Mouse (Mus musculus): ENCODE results near the gene Col25a1. TPM values are rescaled to one million over a fixed set of nuclear protein-coding genes. Genes with fewer than 3 reads are reported as not detected.

Col25a1 gene
- polyA plus RNA-seq, 1 experiment: 0.05 TPM

DNA sequence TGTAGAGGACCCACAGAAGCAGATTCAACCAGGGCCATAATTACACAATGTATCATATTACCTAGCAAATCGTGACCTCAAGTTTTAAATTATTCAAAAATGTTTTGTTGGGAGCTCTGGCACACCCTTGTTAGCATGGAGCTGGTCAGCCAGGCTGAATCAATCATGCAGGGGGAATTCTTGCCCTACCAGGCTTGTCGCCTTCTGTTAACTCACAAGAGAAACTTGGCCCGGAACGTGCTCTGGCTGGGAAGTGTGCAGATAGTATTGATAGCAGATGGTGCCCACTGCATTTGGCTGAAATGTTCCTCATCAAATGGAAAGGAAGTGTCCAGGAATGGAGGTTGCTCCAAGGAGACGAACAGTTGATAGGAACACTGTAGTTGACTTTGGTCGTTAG, 158.9 kb downstream of the Col25a1 start:
- Histone ChIP-seq H3K79me2 (ENCODE audit: control insufficient read depth, insufficient read depth) (no peaks in the 10 kb centered on the region), H3ac (ENCODE audit: control insufficient read depth, insufficient read length, low read depth) (no peak overlapping the region), H3K27me3 (ENCODE audit: control insufficient read depth, insufficient read depth, insufficient read length) (no peaks in the 10 kb centered on the region), H3K36me3 (ENCODE audit: control insufficient read depth, insufficient read depth) (no peaks in the 10 kb centered on the region), H3K4me3 (ENCODE audit: insufficient read depth, poor library complexity, severe bottlenecking) (no peak overlapping the region), H3K79me3 (ENCODE audit: low read depth) (no peaks in the 10 kb centered on the region)
- TF ChIP-seq MYOG (IDR thresholded peaks at IDR 0.05; ENCODE audit: control insufficient read depth, extremely low read depth, insufficient read length) (no peak), MAX (IDR thresholded peaks at IDR 0.05) (no peak), USF1 (IDR thresholded peaks at IDR 0.05; ENCODE audit: low read depth) (no peak), FOSL1 (IDR thresholded peaks at IDR 0.05; ENCODE audit: insufficient read depth, low read length, poor library complexity, severe bottlenecking) (no peak), CEBPB (IDR thresholded peaks at IDR 0.05; ENCODE audit: low read depth) (no peak), CTCF (IDR thresholded peaks at IDR 0.05; ENCODE audit: control insufficient read depth, insufficient read depth, insufficient read length) (no peak), MYOD1 (IDR thresholded peaks at IDR 0.05; ENCODE audit: control insufficient read depth, insufficient read length, low read depth) (no peak)

DNA sequence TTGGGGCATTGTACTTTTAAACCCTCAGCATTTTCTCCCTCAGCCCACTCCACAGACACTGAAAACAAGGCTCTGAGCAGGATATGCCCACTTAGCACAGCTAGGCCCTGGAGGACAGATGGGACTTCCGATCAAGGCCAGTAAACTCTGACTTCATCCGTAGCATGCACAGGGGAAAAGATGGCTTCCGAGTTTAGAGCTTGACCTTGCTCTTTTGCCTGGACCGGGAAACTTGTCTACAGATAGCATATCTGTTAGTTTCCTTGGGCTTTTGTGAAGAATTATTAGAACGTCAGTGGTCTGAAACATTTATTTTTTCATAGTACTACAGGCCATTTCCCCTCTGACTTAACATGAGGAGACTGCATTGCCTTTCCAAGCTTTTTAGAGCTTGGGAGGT, 159.4 kb downstream of the Col25a1 start:
- Histone ChIP-seq H3K79me3 (ENCODE audit: low read depth) (no peaks in the 10 kb centered on the region), H3K79me2 (ENCODE audit: control insufficient read depth, insufficient read depth) (no peaks in the 10 kb centered on the region), H3ac (ENCODE audit: control insufficient read depth, insufficient read length, low read depth) (no peak overlapping the region), H3K4me3 (ENCODE audit: insufficient read depth, poor library complexity, severe bottlenecking) (no peak overlapping the region), H3K27me3 (ENCODE audit: control insufficient read depth, insufficient read depth, insufficient read length) (no peaks in the 10 kb centered on the region), H3K36me3 (ENCODE audit: control insufficient read depth, insufficient read depth) (no peaks in the 10 kb centered on the region)
- TF ChIP-seq FOSL1 (IDR thresholded peaks at IDR 0.05; ENCODE audit: insufficient read depth, low read length, poor library complexity, severe bottlenecking) (no peak), MYOD1 (IDR thresholded peaks at IDR 0.05; ENCODE audit: control insufficient read depth, insufficient read length, low read depth) (no peak), MAX (IDR thresholded peaks at IDR 0.05) (no peak), CEBPB (IDR thresholded peaks at IDR 0.05; ENCODE audit: low read depth) (no peak), MYOG (IDR thresholded peaks at IDR 0.05; ENCODE audit: control insufficient read depth, extremely low read depth, insufficient read length) (no peak), CTCF (IDR thresholded peaks at IDR 0.05; ENCODE audit: control insufficient read depth, insufficient read depth, insufficient read length) (no peak), USF1 (IDR thresholded peaks at IDR 0.05; ENCODE audit: low read depth) (no peak)

DNA sequence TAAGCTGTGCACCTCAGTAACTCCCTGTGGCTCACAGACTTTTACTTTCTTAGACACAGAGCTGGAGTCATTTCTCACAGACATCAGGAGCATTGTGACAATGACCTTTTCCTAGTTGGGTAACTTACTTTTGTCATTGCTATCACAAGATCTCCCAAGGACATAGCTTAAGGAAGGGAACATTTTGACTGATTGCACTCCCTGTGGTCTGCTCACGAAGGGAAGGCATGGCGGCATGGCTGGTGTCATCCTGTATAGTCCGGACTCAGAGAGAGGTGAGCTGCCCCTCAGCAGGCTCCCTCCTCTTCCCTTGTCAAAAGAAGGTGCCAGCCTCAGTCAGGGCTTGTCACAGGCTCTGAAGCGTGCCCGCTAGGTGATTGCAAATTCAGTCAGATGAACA, 160.6 kb downstream of the Col25a1 start:
- Histone ChIP-seq H3K79me2 (ENCODE audit: control insufficient read depth, insufficient read depth) (no peaks in the 10 kb centered on the region), H3ac (ENCODE audit: control insufficient read depth, insufficient read length, low read depth) (no peak overlapping the region), H3K27me3 (ENCODE audit: control insufficient read depth, insufficient read depth, insufficient read length) (no peaks in the 10 kb centered on the region), H3K79me3 (ENCODE audit: low read depth) (no peaks in the 10 kb centered on the region), H3K36me3 (ENCODE audit: control insufficient read depth, insufficient read depth) (no peaks in the 10 kb centered on the region), H3K4me3 (ENCODE audit: insufficient read depth, poor library complexity, severe bottlenecking) (no peak overlapping the region)
- TF ChIP-seq CTCF (IDR thresholded peaks at IDR 0.05; ENCODE audit: control insufficient read depth, insufficient read depth, insufficient read length) (no peak), CEBPB (IDR thresholded peaks at IDR 0.05; ENCODE audit: low read depth) (no peak), MYOG (IDR thresholded peaks at IDR 0.05; ENCODE audit: control insufficient read depth, extremely low read depth, insufficient read length) (no peak), FOSL1 (IDR thresholded peaks at IDR 0.05; ENCODE audit: insufficient read depth, low read length, poor library complexity, severe bottlenecking) (no peak), MAX (IDR thresholded peaks at IDR 0.05) (no peak), USF1 (IDR thresholded peaks at IDR 0.05; ENCODE audit: low read depth) (no peak), MYOD1 (IDR thresholded peaks at IDR 0.05; ENCODE audit: control insufficient read depth, insufficient read length, low read depth) (no peak)

DNA sequence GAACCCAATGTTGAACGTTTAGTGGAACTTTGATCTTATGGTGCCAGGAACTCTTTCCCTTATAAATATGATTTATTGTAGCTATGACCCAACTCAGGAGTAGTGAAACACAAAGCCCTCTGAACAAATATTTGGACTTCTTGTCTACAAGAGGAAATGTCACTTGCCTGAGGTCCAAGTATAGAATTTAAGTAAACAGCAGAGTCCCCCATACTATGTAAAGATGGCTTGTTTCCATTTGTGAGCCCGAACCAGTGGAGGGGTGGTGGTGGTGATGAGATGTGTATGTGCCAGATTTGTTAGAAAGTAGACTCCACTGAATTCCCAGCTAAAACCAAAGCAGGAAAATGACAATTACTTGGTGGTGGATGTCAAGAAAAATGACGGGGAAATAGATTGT, 169.2 kb downstream of the Col25a1 start:
- TF ChIP-seq MAX (IDR thresholded peaks at IDR 0.05): no peak
- no peak for TF ChIP-seq FOSL1 (IDR thresholded peaks at IDR 0.05; ENCODE audit: insufficient read depth, low read length, poor library complexity, severe bottlenecking)
- no peak for TF ChIP-seq USF1 (IDR thresholded peaks at IDR 0.05; ENCODE audit: low read depth)
- no peak for TF ChIP-seq MYOD1 (IDR thresholded peaks at IDR 0.05; ENCODE audit: control insufficient read depth, insufficient read length, low read depth)
- no peak for TF ChIP-seq CTCF (IDR thresholded peaks at IDR 0.05; ENCODE audit: control insufficient read depth, insufficient read depth, insufficient read length)
- TF ChIP-seq MYOG (IDR thresholded peaks at IDR 0.05; ENCODE audit: control insufficient read depth, extremely low read depth, insufficient read length): no peak
- TF ChIP-seq CEBPB (IDR thresholded peaks at IDR 0.05; ENCODE audit: low read depth): no peak
- Histone ChIP-seq H3K4me3 (ENCODE audit: insufficient read depth, poor library complexity, severe bottlenecking) (no peak overlapping the region), H3K36me3 (ENCODE audit: control insufficient read depth, insufficient read depth) (no peaks in the 10 kb centered on the region), H3K79me2 (ENCODE audit: control insufficient read depth, insufficient read depth) (no peaks in the 10 kb centered on the region), H3K27me3 (ENCODE audit: control insufficient read depth, insufficient read depth, insufficient read length) (no peaks in the 10 kb centered on the region), H3ac (ENCODE audit: control insufficient read depth, insufficient read length, low read depth) (no peak overlapping the region), H3K79me3 (ENCODE audit: low read depth) (no peaks in the 10 kb centered on the region)

DNA sequence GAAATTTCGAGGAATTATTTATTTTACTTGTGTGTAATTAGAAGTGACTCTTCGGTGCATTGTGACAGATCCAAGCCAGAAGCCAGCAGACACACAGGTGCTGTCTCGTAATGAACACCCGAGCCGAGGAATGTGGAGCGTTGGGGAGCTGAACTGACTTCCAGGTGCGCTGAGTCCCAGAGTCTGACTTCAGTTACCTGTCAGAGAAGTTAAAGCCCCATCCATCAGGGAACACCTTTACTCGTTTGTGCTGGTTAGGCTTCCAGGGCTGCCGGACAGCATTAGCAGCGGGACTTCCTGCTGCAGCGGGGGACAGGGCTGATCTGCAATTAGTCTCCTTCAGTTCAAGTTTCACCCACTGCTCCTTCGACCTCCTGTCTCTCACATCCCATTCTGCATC, 172.3 kb downstream of the Col25a1 start:
- H3K27me3 ChIP-seq (ENCODE audit: control insufficient read depth, insufficient read depth, insufficient read length): no peaks in the 10 kb centered on the region
- no peak overlapping the region for H3ac ChIP-seq (ENCODE audit: control insufficient read depth, insufficient read length, low read depth)
- TF ChIP-seq MYOD1 (IDR thresholded peaks at IDR 0.05; ENCODE audit: control insufficient read depth, insufficient read length, low read depth) (no peak), MAX (IDR thresholded peaks at IDR 0.05) (no peak), MYOG (IDR thresholded peaks at IDR 0.05; ENCODE audit: control insufficient read depth, extremely low read depth, insufficient read length) (no peak)
- H3K79me2 ChIP-seq (ENCODE audit: control insufficient read depth, insufficient read depth): no peaks in the 10 kb centered on the region
- no peaks in the 10 kb centered on the region for H3K36me3 ChIP-seq (ENCODE audit: control insufficient read depth, insufficient read depth)
- no peak overlapping the region for H3K4me3 ChIP-seq (ENCODE audit: insufficient read depth, poor library complexity, severe bottlenecking)
- no peaks in the 10 kb centered on the region for H3K79me3 ChIP-seq (ENCODE audit: low read depth)

DNA sequence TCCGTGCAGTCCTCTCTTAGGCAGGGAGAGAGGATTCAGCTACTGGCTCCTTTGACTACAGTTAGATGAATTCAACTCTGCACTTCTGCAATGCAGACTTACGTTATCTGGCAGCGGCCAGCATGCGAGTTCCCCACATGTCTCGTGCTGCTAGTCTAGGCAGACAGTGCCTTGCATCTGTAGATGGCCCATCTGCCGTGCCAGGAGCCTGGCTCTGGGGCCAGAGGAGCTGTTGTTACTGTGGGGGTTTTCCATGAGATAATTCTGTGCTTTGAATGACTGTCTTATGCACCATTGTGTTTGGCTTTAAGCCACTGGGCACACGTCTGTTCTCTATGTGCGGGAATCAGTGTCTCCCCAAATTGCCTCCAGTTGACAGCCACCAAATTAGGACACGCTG, 173.5 kb downstream of the Col25a1 start:
- Histone ChIP-seq H3K79me3 (ENCODE audit: low read depth) (no peaks in the 10 kb centered on the region), H3K4me3 (ENCODE audit: insufficient read depth, poor library complexity, severe bottlenecking) (no peak overlapping the region), H3K27me3 (ENCODE audit: control insufficient read depth, insufficient read depth, insufficient read length) (no peaks in the 10 kb centered on the region), H3K36me3 (ENCODE audit: control insufficient read depth, insufficient read depth) (no peaks in the 10 kb centered on the region), H3K79me2 (ENCODE audit: control insufficient read depth, insufficient read depth) (no peaks in the 10 kb centered on the region), H3ac (ENCODE audit: control insufficient read depth, insufficient read length, low read depth) (no peak overlapping the region)
- TF ChIP-seq MAX (IDR thresholded peaks at IDR 0.05) (no peak), CTCF (IDR thresholded peaks at IDR 0.05; ENCODE audit: control insufficient read depth, insufficient read depth, insufficient read length) (no peak), CEBPB (IDR thresholded peaks at IDR 0.05; ENCODE audit: low read depth) (no peak), MYOD1 (IDR thresholded peaks at IDR 0.05; ENCODE audit: control insufficient read depth, insufficient read length, low read depth) (no peak), FOSL1 (IDR thresholded peaks at IDR 0.05; ENCODE audit: insufficient read depth, low read length, poor library complexity, severe bottlenecking) (no peak), USF1 (IDR thresholded peaks at IDR 0.05; ENCODE audit: low read depth) (no peak), MYOG (IDR thresholded peaks at IDR 0.05; ENCODE audit: control insufficient read depth, extremely low read depth, insufficient read length) (no peak)

Data from C2C12 (cell line).